Mouse (Mus musculus): ENCODE results near the gene Ccsap.

The Ccsap gene

DNA sequence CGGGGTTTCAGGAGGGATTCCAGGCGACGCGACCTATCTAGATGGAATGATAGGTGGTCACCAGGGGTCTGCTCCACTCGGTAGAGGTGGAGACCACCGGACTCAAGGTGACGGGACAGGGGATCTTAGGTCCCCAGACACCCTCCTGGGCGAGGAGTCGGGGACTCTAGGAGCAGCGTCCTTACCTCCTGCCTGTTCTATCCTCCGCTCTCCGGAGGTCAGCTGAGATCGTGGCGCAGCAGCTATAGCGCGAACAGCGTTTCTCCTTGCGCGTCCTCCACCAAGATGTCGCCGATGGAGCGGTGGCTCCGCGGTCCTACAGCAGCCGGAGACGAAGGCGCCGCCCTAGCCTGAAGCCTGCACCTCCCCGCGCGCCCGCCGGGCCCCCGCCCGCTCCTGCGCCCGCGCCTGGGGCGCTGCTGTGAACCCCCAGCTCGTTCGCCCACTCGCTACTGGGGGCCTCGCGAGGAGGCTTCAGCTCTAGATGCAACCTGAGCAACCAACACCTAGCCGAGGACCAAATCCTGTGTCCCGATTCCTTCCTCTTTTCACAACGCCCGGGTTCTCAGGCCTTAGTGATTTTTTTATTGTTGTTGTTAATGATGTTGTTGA lies at the start of gene Ccsap:
TSS of gene Ccsap (minus strand) at position 562 of the 612 bp plus-strand sequence.
- CTCF ChIA-PET, result interaction anchor here in 2 of 4 experiments (0.9 to 1.9 kb wide), 7 partner anchors 11 to 232 kb away, joined by 3 to 14 read pairs (median 4); no protein-coding TSS in a partner anchor

DNA sequence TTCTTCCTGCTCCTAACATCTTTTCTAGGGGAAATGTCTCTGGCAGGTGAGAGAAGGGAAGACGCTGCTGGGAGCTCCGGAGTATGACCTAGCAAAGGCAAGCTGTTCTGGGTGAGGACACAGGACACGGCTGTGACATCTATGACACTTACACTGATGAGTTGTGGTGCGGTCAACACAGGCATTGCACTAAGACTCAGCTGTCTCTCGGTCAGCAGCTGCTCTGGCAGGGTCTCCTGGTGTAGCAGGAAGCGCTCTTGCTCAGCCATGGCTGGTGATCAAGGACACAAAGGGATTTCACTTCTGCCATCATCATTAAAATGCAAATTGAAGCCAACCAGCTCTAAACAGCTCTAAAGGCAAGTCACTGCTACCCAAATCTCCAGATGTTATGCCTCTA lies 47.6 kb upstream of the Ccsap start:
- ChIA-PET POLR2A (interaction anchor here in 2 of 4 experiments (0.5 to 1.8 kb wide), 8 partner anchors 11 to 121 kb away, joined by 3 to 4 read pairs (median 3); no protein-coding TSS in a partner anchor), CTCF (interaction anchor here in 2 of 4 experiments (0.8 to 2.1 kb wide), 7 partner anchors 17 to 118 kb away, joined by 3 to 11 read pairs (median 6); no protein-coding TSS in a partner anchor)

More for the DNA sequence above, at the start of gene Ccsap:
- POLR2A ChIA-PET, result interaction anchor here in 3 of 4 experiments (0.5 to 3.7 kb wide), 13 partner anchors 10 to 156 kb away, joined by 3 to 25 read pairs (median 4); partner anchors contain the start of gene Abcb10 (in 1 of the 3)

DNA sequence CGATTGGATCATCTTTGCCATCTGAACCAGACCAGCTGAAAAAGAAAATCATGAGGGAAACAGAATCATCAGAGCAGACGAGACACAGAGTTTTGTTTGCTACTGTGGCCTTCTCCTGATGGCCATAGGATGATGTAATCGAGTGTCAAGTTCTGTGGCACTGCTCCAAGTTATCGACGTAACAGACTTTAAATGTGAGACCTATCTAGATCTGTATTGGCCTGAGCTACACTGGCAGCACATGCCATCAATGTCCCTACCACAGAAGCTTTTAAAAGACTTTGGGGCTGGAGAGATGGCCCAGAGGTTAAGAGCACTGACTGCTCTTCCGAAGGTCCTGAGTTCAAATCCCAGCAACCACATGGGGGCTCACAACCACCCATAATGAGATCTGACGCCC lies 42.6 kb upstream of the Ccsap start:
- ChIA-PET POLR2A (interaction anchor here in 1 of 4 experiments (1.0 kb wide), 1 partner anchor 53 kb away, joined by 3 read pairs; no protein-coding TSS in a partner anchor), CTCF (interaction anchor here in 3 of 4 experiments (0.6 to 1.1 kb wide), 4 partner anchors 22 to 80 kb away, joined by 3 to 5 read pairs (median 4); no protein-coding TSS in a partner anchor)

DNA sequence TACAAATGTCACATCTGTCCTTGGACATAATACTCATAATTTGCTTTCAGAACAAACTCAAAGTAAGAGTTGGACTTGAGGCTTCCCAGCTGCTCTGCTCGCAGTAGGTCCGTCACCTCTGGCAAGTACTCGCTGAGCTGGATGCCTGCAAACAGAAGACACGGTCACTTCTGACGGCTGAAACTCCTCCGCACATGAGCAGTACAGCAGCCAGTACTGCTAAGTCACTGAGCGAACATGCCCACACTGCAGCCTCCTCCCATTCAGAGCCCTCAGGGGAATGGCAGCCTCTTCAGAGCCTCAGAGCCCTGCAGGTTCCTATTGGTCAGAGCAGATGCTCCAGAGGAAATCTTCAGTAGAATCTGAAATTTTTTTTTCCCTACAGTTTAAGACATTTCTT lies 39.4 kb upstream of the Ccsap start:
- CTCF ChIA-PET, result no interaction called here
- POLR2A ChIA-PET, result no interaction called here

DNA sequence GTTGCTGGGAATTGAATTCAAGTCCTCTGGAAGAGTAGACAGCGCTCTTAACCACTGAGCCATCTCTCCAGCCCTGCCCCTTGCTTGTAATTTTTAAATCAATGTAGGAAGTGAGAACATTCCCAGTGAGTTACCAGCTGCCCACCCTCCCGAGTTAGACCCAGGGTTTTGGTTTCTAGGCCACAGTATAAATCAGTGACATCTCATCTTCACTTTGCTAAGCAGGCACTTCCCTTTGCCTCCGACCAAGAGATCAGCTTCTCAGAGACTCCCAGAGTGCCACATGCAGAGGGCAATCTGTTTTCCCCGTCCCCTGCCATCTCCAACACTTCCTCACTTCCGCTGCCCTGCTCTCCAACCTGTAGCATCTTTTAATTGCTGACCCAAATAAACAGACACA lies 38.6 kb upstream of the Ccsap start:
- CTCF ChIA-PET, result interaction anchor here in 1 of 4 experiments (2.3 kb wide), 1 partner anchor 26 kb away, joined by 9 read pairs; no protein-coding TSS in a partner anchor

DNA sequence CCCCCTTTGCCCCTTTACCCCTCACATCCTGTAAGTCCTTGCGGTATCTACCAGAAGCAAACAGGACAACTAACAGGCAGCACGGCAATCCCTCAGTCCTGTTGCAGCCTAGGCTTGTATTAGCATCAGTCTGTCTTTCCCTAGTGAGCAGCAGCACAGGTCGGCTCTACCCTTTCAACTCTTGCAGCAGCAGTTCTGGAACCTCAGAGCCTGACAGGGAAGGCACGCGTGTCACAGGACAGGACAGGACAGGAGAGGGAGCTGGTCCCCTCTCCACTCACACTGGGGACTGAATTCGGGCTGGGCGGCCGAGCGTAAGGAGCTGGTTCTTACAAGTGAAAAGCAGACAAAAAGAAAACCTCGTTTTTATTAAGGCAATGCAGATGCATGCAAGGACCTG lies 36.8 kb upstream of the Ccsap start:
- POLR2A ChIA-PET, result interaction anchor here in 3 of 4 experiments (0.8 to 1.2 kb wide), 8 partner anchors 8 to 61 kb away, joined by 3 to 4 read pairs (median 3); no protein-coding TSS in a partner anchor

More for the DNA sequence above, 38.6 kb upstream of the Ccsap start:
- POLR2A ChIA-PET, result no interaction called here

DNA sequence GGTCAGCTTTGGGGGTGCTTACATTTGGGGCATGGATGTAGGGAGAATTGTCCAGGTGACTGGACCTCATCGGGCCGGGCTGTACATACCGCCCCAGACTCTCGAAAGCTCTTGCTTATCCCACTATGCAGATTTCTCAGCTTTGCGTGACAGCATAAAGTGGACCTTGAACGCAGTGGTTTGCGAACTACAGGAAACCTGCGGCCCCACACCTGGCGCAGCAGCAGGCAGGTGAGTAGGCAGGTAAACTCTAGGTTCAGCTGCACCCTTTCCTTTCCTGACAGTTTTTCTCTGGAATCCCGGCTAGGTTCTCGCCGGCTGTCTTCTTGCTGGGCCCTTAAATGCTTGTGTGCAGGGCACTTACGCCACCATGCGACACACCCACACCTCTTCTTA lies 36.4 kb upstream of the Ccsap start:
- ChIA-PET POLR2A (interaction anchor here in 3 of 4 experiments (0.8 to 1.2 kb wide), 9 partner anchors 9 to 115 kb away, joined by 3 to 6 read pairs (median 3); no protein-coding TSS in a partner anchor), CTCF (interaction anchor here in 3 of 4 experiments (0.6 to 2.3 kb wide), 9 partner anchors 29 to 252 kb away, joined by 3 to 14 read pairs (median 4); no protein-coding TSS in a partner anchor)

More for the DNA sequence above, 36.8 kb upstream of the Ccsap start:
- CTCF ChIA-PET, result interaction anchor here in 3 of 4 experiments (0.6 to 2.3 kb wide), 7 partner anchors 28 to 253 kb away, joined by 3 to 14 read pairs (median 4); no protein-coding TSS in a partner anchor

DNA sequence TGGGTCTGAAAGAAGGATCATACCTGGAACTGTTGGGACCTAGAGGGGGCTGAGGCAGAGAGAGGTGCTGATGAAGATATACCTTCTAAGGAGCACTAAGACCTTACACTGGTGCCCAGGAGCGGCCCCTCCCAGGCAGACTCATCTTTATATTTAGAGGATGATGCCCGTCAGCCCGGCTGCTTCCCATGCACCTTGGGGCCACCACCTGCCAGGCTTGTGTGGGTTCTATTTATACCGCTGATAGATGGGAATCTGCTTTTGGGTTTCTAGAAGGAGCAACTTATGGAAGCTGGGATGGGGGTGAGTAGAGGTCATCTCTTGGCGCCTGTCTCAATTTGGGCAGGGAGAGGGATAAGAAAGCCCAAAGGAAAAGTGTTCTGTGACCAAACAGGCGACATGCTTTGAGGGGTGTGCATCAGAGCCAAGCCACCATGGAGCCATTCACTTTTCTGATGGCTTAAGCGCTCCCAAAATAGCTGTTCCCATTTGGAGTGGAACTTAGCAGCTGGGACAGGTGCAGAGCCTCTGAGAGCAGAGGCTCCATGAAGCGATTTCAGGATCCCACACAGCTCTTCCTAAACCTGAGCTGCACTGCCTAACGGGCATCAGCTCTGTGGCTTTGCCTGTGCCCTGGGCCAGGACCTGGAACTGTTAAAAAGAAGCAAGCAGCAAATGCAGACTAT lies 35.8 kb upstream of the Ccsap start:
- ChIA-PET CTCF (interaction anchor here in 2 of 4 experiments (0.6 to 2.0 kb wide), 9 partner anchors 29 to 1911 kb away, joined by 3 to 14 read pairs (median 3); no protein-coding TSS in a partner anchor), POLR2A (interaction anchor here in 3 of 4 experiments (0.8 to 1.3 kb wide), 8 partner anchors 9 to 115 kb away, joined by 3 to 6 read pairs (median 3); no protein-coding TSS in a partner anchor)

DNA sequence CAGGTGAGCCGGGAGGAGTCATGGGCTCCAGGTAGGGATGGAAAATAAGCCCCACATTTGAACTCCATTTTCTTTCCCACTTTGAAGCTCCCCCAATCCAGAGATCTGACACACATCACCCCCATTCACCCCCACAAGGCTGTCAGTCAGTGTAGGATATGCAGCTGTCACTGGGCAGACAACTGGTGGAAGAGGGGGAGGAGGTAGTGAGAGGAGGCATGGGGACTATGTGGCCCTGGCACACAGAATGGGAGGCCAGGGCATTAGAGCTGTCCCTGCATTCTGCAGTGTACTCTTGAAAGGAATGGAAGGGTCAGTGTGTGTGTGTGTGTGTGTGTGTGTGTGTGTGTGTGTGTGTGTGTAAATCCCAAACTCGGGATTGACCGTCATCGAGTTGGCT lies 35.2 kb upstream of the Ccsap start:
- CTCF ChIA-PET, result interaction anchor here in 2 of 4 experiments (0.6 to 2.0 kb wide), 6 partner anchors 22 to 1911 kb away, joined by 3 to 8 read pairs (median 4); no protein-coding TSS in a partner anchor
- POLR2A ChIA-PET, result interaction anchor here in 1 of 4 experiments (1.0 to 1.5 kb wide), 5 partner anchors 10 to 114 kb away, joined by 3 to 6 read pairs (median 3); no protein-coding TSS in a partner anchor

DNA sequence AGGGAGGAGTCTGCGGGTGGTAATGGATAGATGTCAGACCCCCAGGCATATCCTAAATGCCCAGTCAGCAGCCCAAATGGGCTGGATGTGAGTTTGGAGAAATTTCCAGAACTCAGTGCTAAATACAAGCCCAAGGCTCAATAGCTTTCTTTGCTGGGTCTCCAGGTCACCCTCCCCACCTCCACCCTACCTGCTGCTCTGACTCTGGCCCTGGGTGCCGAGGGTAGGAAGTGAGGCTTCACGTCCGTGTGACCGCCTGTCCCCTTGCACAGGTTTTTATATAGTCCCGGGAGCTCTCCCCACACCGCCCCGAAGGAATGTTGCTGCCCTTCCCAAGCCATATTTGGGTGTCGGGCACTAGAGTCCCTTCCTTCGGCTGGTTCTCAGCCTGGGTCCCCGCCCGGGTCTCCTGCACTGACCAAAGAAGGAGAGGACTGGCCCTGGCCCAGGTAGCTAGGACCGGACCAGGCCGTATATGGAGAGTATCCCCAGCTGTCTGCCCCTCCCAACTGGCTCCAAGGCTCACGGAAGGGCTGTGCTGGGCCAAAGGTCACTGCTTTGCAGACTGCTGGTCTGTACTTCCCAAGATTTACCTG lies 34.6 kb upstream of the Ccsap start, which contains the start of gene Acta1:
TSS of gene Acta1 (minus strand) at position 250 of the 596 bp plus-strand sequence.
- ChIA-PET POLR2A (interaction anchor here in 3 of 4 experiments (0.6 to 1.5 kb wide), 5 partner anchors 12 to 662 kb away, joined by 3 read pairs; no protein-coding TSS in a partner anchor), CTCF (interaction anchor here in 3 of 4 experiments (0.6 to 2.0 kb wide), 6 partner anchors 22 to 455 kb away, joined by 3 to 8 read pairs (median 4); no protein-coding TSS in a partner anchor)

DNA sequence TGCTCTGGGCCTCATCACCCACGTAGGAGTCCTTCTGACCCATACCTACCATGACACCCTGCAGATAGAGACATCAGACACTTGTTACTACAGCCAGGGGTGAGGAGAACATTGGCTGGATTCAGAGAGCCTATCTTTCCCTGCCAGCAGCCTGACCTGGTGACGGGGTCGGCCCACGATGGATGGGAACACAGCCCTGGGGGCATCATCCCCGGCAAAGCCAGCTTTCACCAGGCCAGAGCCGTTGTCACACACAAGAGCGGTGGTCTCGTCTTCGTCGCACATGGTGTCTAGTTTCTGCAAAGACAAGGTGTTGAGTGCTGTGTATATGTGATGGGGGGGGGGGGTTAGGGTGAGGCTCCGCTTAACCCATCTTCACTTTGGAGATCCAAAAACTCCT lies 33.4 kb upstream of the Ccsap start:
- CTCF ChIA-PET, result interaction anchor here in 2 of 4 experiments (1.1 to 2.0 kb wide), 4 partner anchors 31 to 457 kb away, joined by 3 to 8 read pairs (median 4); no protein-coding TSS in a partner anchor
- POLR2A ChIA-PET, result interaction anchor here in 2 of 4 experiments (0.6 to 1.5 kb wide), 3 partner anchors 9 to 98 kb away, joined by 3 to 7 read pairs (median 3); no protein-coding TSS in a partner anchor

DNA sequence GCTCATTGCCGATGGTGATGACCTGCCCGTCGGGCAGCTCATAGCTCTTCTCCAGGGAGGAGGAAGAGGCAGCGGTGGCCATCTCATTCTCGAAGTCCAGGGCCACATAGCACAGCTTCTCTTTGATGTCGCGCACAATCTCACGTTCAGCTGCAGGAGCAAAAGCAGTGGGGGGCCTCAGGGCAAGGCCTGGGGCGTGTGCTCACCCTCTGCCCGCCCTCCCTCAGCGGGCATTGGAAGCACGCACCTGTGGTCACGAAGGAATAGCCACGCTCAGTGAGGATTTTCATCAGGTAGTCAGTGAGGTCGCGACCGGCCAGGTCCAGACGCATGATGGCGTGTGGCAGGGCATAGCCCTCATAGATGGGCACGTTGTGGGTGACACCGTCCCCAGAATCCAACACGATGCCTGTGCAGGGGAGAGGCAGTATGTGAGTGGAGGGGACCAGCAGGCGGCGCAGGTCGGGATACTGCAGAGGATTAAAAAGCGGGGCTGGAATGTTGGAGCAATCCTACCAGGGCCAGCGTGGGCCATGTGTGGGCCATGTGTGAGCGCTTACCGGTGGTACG lies 32.7 kb upstream of the Ccsap start:
- ChIA-PET POLR2A (interaction anchor here in 1 of 4 experiments (1.3 kb wide), 1 partner anchor 8 kb away, joined by 3 read pairs; no protein-coding TSS in a partner anchor), CTCF (interaction anchor here in 1 of 4 experiments (0.6 kb wide), 1 partner anchor 14 kb away, joined by 4 read pairs; no protein-coding TSS in a partner anchor)

DNA sequence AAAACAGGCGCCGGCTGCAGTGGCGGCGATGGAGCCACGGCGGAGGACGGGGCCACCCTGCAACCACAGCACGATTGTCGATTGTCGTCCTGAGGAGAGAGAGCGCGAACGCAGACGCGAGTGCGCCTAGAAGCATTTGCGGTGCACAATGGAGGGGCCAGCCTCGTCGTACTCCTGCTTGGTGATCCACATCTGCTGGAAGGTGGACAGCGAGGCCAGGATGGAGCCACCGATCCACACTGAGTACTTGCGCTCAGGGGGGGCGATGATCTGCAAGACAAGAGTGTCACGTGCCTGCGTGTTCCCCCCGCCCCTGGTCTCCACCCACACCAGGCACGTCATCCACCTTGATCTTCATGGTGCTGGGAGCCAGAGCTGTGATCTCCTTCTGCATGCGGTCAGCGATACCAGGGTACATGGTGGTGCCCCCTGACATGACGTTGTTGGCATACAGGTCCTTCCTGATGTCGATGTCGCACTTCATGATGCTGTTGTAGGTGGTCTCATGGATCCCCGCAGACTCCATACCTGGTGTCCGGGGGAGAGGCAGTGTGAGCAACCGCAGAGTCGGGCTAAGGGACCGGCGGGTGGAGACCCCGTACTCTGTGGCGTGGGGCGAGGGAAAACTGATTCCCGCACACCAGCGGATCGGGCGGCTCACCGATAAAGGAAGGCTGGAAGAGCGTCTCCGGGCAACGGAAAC lies 32.0 kb upstream of the Ccsap start:
- CTCF ChIA-PET, result interaction anchor here in 1 of 4 experiments (0.6 kb wide), 1 partner anchor 13 kb away, joined by 4 read pairs; no protein-coding TSS in a partner anchor
- POLR2A ChIA-PET, result no interaction called here

DNA sequence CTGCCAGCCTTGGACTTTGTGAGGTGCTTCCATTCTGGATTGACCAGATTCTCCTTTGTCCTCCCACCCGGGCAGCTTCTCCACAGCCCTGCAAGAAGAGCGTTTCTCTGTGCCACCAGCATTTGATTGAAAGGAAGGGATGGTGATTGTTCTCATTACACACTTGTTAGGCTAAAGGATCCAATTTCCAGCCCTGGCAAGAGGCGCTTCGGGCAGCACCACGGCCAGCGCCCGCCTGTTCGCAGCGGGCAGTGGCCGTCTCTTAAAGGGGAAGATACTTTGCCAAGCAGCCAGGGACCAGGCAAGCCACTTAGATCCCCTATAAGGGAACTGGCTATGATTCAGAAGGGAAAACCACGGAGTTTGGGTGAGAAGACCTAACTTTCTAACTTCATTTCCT lies 31.3 kb upstream of the Ccsap start:
- ChIA-PET POLR2A (interaction anchor here in 1 of 4 experiments (1.7 kb wide), 1 partner anchor 31 kb away, joined by 3 read pairs; the partner anchor contains the start of gene Ccsap), CTCF (no interaction called here)

DNA sequence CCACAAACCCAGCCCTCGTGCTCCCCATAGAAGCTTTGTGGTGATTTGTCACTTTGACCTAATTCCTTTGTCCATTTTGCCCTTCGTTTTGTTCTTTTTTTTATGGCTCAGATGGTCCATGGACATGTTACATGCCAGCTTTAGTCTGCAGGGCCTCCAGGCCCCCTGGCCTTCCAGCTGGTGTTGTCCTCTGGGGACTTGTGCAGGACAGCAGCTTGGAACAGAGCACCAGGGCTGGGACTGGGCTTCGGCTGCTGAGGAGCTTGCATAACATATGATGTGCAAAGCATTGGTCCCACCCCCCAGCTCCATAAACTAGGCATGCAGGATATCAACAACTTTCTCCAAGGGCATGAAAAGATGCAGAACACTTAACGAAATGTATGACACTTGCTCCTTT lies 29.8 kb upstream of the Ccsap start:
- POLR2A ChIA-PET, result interaction anchor here in 1 of 4 experiments (1.7 to 1.9 kb wide), 2 partner anchors 11 to 30 kb away, joined by 3 to 4 read pairs; partner anchors contain the start of gene Ccsap
- CTCF ChIA-PET, result interaction anchor here in 3 of 4 experiments (0.6 to 0.8 kb wide), 4 partner anchors 44 to 532 kb away, joined by 3 to 4 read pairs (median 3); no protein-coding TSS in a partner anchor

DNA sequence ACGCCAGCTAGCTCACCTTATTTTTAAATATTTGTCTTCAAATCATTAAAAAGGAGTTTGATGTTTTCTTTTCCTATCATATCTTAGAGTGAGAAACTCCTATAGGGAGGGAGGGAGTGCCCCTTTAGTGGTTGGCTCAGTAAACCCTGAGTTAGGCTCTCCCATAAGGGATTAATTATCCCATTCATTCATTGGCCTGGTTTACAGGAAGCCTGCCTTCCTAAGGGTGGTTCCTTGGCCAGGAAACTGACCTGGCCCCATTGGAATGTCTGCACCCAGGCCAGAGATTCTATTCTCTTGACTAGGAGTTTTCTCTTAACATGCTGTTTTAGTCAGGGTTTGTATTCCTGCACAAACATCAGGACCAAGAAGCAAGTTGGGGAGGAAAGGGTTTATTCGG lies 27.9 kb upstream of the Ccsap start:
- POLR2A ChIA-PET, result no interaction called here
- CTCF ChIA-PET, result no interaction called here

DNA sequence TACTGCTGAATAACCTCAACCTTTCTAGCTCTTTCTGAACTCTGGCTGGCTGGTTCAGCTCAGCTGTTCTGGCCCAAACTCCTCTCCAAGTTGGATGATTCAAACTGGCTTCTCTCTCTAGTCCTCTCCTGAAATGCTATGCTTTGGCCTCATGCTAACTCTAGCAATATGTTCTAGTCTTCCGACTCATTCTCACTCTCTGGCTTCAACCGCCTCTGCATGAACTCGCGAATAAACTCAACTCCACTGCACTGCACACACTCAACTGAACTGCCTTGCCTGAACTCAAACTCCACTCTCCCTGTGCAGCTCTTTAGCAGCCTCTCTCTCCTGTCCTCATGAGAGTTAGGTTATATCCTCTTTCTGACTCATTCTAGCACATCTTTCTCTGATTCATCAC lies 27.2 kb upstream of the Ccsap start:
- CTCF ChIA-PET, result interaction anchor here in 1 of 4 experiments (0.6 kb wide), 1 partner anchor 52 kb away, joined by 3 read pairs; no protein-coding TSS in a partner anchor
- POLR2A ChIA-PET, result no interaction called here

Data from embryonic stem cell, embryonic (primary cell).